Mouse (Mus musculus) intestine, postnatal 0 days (tissue): Measurements from ENCODE around the gene Slc4a1. TPM values are rescaled to one million over a fixed set of nuclear protein-coding genes. Genes with fewer than 3 reads are reported as not detected.

ENCODE experiments used
- ATAC-seq: fragments of 200-750 bp; cut with Nextera tagmentation; 2 replicates; pipeline ENCODE4 v1.8.0; 2017; ENCODE audit warnings: mild to moderate bottlenecking, moderate TSS enrichment, moderate library complexity
- H3K27ac ChIP-seq: fragments of 300-500 bp; sonication (generic); 2 replicates; pipeline ENCODE4 v1.5.1; 2014; ENCODE audit warnings: mild to moderate bottlenecking, low read depth, low read length, moderate library complexity
- H3K27me3 ChIP-seq: fragments of 300-500 bp; sonication (generic); replicated peaks from 2 replicates; pipeline ENCODE4 v1.6.1; 2014; ENCODE audit warnings: low read length, mixed read lengths; ENCODE audit not compliant: control insufficient read depth, insufficient read depth
- H3K36me3 ChIP-seq: fragments of 300-500 bp; sonication (generic); 2 replicates; pipeline ENCODE4 v1.6.1; 2014; ENCODE audit warnings: mild to moderate bottlenecking, moderate library complexity; ENCODE audit not compliant: control insufficient read depth, insufficient read depth
- H3K4me1 ChIP-seq: fragments of 300-500 bp; sonication (generic); replicated peaks from 2 replicates; pipeline ENCODE4 v1.6.1; 2014; ENCODE audit warnings: antibody characterized with exemption, low read length, mixed read lengths; ENCODE audit not compliant: control insufficient read depth, insufficient read depth
- H3K4me2 ChIP-seq: fragments of 300-500 bp; sonication (generic); replicated peaks from 2 replicates; pipeline ENCODE4 v1.6.1; 2014; ENCODE audit warnings: low read depth, mild to moderate bottlenecking, moderate library complexity
- H3K4me3 ChIP-seq: fragments of 300-500 bp; sonication (generic); 2 replicates; pipeline ENCODE4 v1.5.1; 2014; ENCODE audit warnings: low read depth, low read length
- H3K9ac ChIP-seq: fragments of 300-500 bp; sonication (generic); 2 replicates; pipeline ENCODE4 v1.6.1; 2014; ENCODE audit warnings: mild to moderate bottlenecking, low read depth, low read length
- H3K9me3 ChIP-seq: fragments of 300-500 bp; sonication (generic); 2 replicates; pipeline ENCODE4 v1.6.1; 2016; ENCODE audit warnings: mixed run types; ENCODE audit not compliant: control insufficient read depth
- CTCF ChIP-seq: sonication (generic); IDR thresholded peaks from 2 replicates; pipeline ENCODE4 v1.5.1; 2016; ENCODE audit warnings: low read depth, mild to moderate bottlenecking, control low read depth, antibody characterized with exemption, moderate library complexity
- WGBS: fragments of 180-500 bp; shearing (Covaris S2); extraction: QIAGEN DNeasy Blood & Tissue Kit; methylation state at CpG from one replicate; pipeline ENCODE4 v1.1.7; 2014; 5-methylcytosine and 5-hydroxymethylcytosine counted together
- polyA plus RNA-seq: library from polyadenylated mRNA; unstranded; fragments of >200 nt; fragmentation: Nextera tagmentation; extraction: Ambion mirVana; gene quantifications from 2 replicates; pipeline ENCODE4 v1.2.1, GENCODE M21; 2015

Slc4a1 gene
- polyA plus RNA-seq, 1 experiment from 2014 or later, result 0.29 TPM

DNA sequence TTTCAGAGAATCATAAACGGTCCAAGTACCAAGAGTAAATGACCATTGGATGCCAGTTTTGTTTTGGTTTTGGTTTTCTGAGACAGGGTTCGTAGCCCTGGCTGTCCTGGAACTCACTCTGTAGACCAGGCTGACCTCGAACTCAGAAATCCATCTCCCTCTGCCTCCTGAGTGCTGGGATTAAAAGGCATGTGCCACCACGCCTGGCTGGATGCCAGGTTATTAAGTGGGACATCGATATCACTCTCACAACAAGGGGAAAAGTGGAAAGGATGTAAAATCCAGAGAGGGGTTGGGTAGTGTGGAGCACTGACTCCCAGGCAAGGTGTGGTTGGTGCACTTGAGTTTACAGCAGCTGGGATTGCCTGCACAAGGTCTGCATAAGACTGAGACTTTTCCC lies 14.1 kb upstream of the Slc4a1 start:
- peaks cover 5% of the 10 kb centered on the region; the same call in 1 of the 2 replicates for H3K4me1 ChIP-seq
- H3K27me3 ChIP-seq, result no peaks in the 10 kb centered on the region
- WGBS, result 57% methylated on average over 5 of the region's 5 CpGs
- H3K4me2 ChIP-seq, result no peak overlapping the region
- no peaks in the 10 kb centered on the region for H3K36me3 ChIP-seq
- ATAC-seq, result no peak
- TF ChIP-seq CTCF, result no peak
- no peak overlapping the region for H3K9ac ChIP-seq
- no peak overlapping the region for H3K27ac ChIP-seq
- H3K4me3 ChIP-seq, result no peak overlapping the region
- H3K9me3 ChIP-seq, result 0 out of 2 replicates have a peak, but pooled peaks cover 3% of the 10 kb centered on the region

DNA sequence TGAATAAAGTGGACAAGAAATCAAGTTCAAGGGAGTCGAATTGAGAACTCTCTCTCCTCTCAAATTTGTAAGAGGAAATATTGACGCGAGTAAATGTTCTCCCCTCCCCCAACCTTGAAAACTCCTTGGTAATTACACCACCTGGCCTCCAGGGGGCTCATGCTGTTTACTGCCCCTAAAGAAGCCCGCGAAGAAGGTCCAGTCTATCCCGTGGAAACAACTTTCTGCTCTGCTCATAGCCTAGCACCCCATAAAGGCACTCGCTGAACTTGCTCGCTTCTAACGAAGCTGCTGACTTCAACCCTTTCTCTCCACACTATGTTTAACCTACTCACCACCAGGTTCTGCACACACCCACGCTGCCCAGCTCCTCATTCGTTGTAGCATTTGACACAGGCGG lies 11.2 kb upstream of the Slc4a1 start:
- Histone ChIP-seq H3K9me3 (0 out of 2 replicates have a peak, but pooled peaks cover 3% of the 10 kb centered on the region), H3K36me3 (no peaks in the 10 kb centered on the region), H3K9ac (no peak overlapping the region), H3K4me3 (no peak overlapping the region), H3K27me3 (no peaks in the 10 kb centered on the region), H3K27ac (no peak overlapping the region), H3K4me1 (peaks cover 5% of the 10 kb centered on the region; the same call in 1 of the 2 replicates), H3K4me2 (no peak overlapping the region)
- peak; percentile 64 for TF ChIP-seq CTCF
- 62% methylated on average over 12 of the region's 12 CpGs for WGBS
- no peak for ATAC-seq

DNA sequence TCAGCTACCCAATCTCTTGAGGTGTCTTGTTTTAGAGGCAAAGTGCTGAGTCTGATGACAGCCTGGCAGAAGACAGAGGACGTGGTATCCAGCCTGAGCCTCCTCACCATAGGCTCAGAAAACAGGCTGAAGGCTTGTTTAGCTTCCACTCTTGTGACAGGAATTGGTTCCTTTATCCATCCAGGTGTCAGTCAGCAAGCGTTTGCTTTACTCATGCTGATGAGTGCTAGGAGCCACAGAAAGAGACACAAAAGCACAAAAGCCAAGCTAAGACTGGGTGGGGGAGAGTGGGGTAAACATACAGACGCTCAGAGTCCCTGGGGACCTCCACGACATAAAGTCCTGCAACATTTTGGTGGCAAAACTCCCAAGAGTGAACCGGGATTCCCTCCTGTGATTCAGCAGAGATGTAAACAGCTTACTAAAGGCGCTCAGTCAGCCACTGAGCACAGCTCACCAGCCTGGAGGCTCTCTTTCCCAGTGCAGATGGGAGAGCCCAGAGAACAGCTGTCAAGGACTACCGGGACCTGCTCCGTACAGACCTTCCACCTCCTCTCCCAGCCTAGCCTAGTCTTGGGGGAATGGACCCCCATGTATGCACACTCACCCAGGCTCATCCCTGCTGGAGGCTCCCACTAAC lies 10.3 kb upstream of the Slc4a1 start:
- Histone ChIP-seq H3K4me2 (peak overlapping the region; percentile 60), H3K27ac (peak overlapping the region; percentile 89), H3K27me3 (no peaks in the 10 kb centered on the region), H3K36me3 (no peaks in the 10 kb centered on the region), H3K4me3 (0 out of 2 replicates have a peak overlapping the region, but pooled peaks have one; percentile 17), H3K9me3 (0 out of 2 replicates have a peak, but pooled peaks cover 3% of the 10 kb centered on the region), H3K4me1 (peaks cover 5% of the 10 kb centered on the region; the same call in 1 of the 2 replicates), H3K9ac (no peak overlapping the region)
- TF ChIP-seq CTCF, result no peak
- 16% methylated on average over 8 of the region's 8 CpGs for WGBS
- ATAC-seq, result peak; percentile 7; the same call in 1 of the 2 replicates

DNA sequence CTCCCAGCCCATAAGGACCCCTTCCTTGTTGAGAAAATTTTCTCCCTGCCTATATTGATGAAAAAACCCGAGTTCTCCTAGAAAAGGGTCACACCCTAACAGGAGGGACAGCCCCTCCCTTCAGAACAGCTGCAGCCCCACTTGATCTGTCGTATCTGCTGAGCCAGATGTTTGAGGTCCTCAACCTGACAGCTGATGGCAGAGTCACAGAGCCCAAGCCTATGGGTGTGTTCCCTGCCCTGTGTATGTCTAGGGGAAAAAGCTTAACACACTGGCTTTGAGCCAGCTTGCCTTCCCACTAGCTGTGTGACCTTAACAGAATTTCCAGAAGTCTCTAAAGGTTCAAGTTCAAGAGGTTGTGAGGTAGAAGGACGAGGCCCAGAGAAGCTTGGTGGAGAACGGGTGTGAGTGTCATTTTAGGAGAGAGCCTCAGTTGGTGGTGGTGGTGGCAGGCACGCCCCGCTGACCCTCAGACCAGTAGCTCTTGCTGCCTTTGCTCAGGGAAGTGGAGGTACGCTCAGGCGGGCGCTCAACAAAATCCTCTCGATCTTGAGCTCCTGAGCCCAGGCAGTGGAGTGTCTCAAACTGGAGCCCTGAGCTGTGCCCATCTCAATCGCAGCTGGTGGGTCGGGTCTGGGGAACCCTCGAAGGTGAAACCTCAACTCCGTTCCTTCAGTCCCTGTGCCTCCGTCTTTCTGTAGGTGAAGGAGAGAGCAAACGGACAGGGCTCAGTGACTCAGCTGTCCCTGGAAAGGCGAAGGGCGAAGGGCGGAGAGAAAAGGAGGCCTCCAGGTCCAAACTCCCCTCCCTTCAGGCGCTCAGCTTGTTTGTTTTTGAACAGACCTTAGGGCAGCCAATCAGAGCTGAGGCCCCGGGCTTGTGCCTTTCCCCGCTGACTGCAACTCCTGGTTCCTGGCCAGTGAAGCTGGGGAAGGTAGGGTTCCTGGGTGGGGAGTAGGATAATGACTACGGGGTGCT lies 9.5 kb upstream of the Slc4a1 start:
- Histone ChIP-seq H3K4me3 (peak overlapping the region; percentile 17), H3K9ac (peak overlapping the region; percentile 48)

DNA sequence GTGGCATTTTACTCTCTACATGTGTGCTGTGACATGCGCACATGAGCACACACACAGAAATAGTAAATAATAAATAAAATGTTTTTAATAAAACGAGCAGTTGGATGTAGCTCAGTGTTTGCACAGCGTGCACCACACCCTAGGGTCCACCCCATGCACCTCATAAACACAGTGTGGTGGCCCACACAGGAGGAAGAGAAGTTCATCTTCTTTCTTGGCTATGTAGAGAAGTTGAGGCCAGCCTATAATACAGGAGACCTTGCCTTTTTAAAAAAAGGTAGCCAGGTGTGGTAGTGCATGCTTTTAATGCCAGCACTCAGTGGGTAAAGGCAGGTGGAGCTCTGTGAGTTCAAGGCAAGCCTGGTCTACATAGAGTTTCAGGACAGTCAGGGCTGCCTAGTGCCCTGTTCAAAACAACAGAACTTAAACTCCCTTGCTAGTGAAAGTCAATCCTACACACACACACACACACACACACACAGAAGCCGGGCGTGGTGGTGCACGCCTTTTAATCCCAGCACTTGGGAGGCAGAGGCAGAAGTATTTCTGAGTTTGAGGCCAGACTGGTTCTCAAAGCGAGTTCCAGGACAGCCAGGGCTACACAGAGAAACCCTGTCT lies 8.2 kb upstream of the Slc4a1 start:
- ATAC-seq, result no peak
- 75% methylated on average over 7 of the region's 7 CpGs for WGBS
- Histone ChIP-seq H3K27me3 (no peaks in the 10 kb centered on the region), H3K4me1 (peaks cover 5% of the 10 kb centered on the region; the same call in 1 of the 2 replicates), H3K27ac (no peak overlapping the region), H3K36me3 (no peaks in the 10 kb centered on the region), H3K9ac (no peak overlapping the region), H3K4me3 (no peak overlapping the region), H3K4me2 (no peak overlapping the region), H3K9me3 (0 out of 2 replicates have a peak, but pooled peaks cover 3% of the 10 kb centered on the region)
- TF ChIP-seq CTCF, result no peak

More for the DNA sequence above, 9.5 kb upstream of the Slc4a1 start:
- Histone ChIP-seq H3K4me1 (peaks cover 5% of the 10 kb centered on the region; the same call in 1 of the 2 replicates), H3K27ac (peak overlapping the region; percentile 89), H3K36me3 (no peaks in the 10 kb centered on the region), H3K4me2 (peak overlapping the region; percentile 60), H3K9me3 (0 out of 2 replicates have a peak, but pooled peaks cover 3% of the 10 kb centered on the region), H3K27me3 (no peaks in the 10 kb centered on the region)
- ATAC-seq, result peak; percentile 90
- 5% methylated on average over 23 of the region's 23 CpGs for WGBS
- no peak for TF ChIP-seq CTCF

DNA sequence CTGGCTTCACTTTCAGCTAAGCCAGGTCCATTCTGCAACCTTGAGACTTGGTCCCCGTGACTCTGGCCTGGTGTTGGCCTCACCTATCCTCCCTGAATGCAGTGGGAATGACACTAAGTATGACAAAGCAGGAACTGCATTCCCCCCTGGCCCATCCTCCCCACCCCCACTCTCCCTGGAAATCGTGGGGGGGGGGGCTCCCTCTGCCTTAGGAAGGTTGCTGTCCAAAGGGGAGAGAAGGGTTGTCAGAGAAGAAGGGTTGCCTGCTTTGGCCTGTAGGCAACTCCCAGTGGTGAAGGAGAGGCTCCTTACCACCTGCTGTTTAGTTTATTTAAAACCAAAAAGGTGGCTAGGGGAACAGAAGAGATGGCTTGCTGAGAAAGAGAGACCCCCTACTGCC lies 7.6 kb upstream of the Slc4a1 start:
- Histone ChIP-seq H3K9me3 (no peaks in the 10 kb centered on the region), H3K27ac (no peak overlapping the region), H3K4me1 (peaks cover 5% of the 10 kb centered on the region; the same call in 1 of the 2 replicates), H3K4me2 (no peak overlapping the region), H3K9ac (no peak overlapping the region), H3K36me3 (no peaks in the 10 kb centered on the region), H3K27me3 (no peaks in the 10 kb centered on the region), H3K4me3 (no peak overlapping the region)
- no peak for ATAC-seq
- 30% methylated on average over 2 of the region's 2 CpGs for WGBS
- no peak for TF ChIP-seq CTCF
